Mouse (Mus musculus) heart, postnatal 0 days (tissue): ENCODE data around the gene Taf6l. TPM values are rescaled to one million over a fixed set of nuclear protein-coding genes. Genes with fewer than 3 reads are reported as not detected.

ENCODE experiments used
- ATAC-seq: fragments of 200-750 bp; cut with Nextera tagmentation; 2 replicates; pipeline ENCODE4 v1.8.0; 2017; ENCODE audit warnings: low read depth, moderate number of reproducible peaks, moderate library complexity; ENCODE audit not compliant: insufficient read depth
- DNase-seq: peaks from one replicate; pipeline ENCODE4 v3.0.0-alpha.2; 2016; ENCODE audit warnings: low spot score
- H3K27ac ChIP-seq: fragments of 300-500 bp; sonication (generic); 2 replicates; pipeline ENCODE4 v1.5.1; 2014; ENCODE audit warnings: low read depth, mild to moderate bottlenecking
- H3K27me3 ChIP-seq: fragments of 300-500 bp; sonication (generic); 2 replicates; pipeline ENCODE4 v1.6.1; 2014; ENCODE audit warnings: low read length, mixed read lengths; ENCODE audit not compliant: control insufficient read depth, insufficient read depth
- H3K36me3 ChIP-seq: fragments of 300-500 bp; sonication (generic); replicated peaks from 2 replicates; pipeline ENCODE4 v1.6.1; 2014; ENCODE audit warnings: low read length, mixed read lengths; ENCODE audit not compliant: control insufficient read depth, insufficient read depth
- H3K4me1 ChIP-seq: fragments of 300-500 bp; sonication (generic); 2 replicates; pipeline ENCODE4 v1.6.1; 2014; ENCODE audit warnings: antibody characterized with exemption; ENCODE audit not compliant: control insufficient read depth, insufficient read depth
- H3K4me2 ChIP-seq: fragments of 300-500 bp; sonication (generic); 2 replicates; pipeline ENCODE4 v1.6.1; 2014; ENCODE audit warnings: low read depth, mild to moderate bottlenecking, low read length, moderate library complexity
- H3K4me3 ChIP-seq: fragments of 300-500 bp; sonication (generic); 2 replicates; pipeline ENCODE4 v1.5.1; 2014; ENCODE audit warnings: low read depth, low read length
- H3K9ac ChIP-seq: fragments of 300-500 bp; sonication (generic); replicated peaks from 2 replicates; pipeline ENCODE4 v1.6.1; 2014; ENCODE audit warnings: low read depth, low read length, mixed read lengths
- H3K9me3 ChIP-seq: fragments of 300-500 bp; sonication (generic); replicated peaks from 2 replicates; pipeline ENCODE4 v1.6.1; 2016; ENCODE audit warnings: low read length; ENCODE audit not compliant: control insufficient read depth
- CTCF ChIP-seq: IDR thresholded peaks from 2 replicates; pipeline ENCODE4 v1.5.1; 2016; ENCODE audit warnings: antibody characterized with exemption, control low read depth, low read depth
- EP300 ChIP-seq: IDR thresholded peaks from 2 replicates; pipeline ENCODE4 v1.6.1; 2016; ENCODE audit warnings: antibody characterized with exemption, low read depth
- WGBS: fragments of 180-500 bp; shearing (Covaris S2); extraction: QIAGEN DNeasy Blood & Tissue Kit; methylation state at CpG from one replicate; pipeline ENCODE4 v1.1.7; 2014; 5-methylcytosine and 5-hydroxymethylcytosine counted together
- polyA plus RNA-seq: library from polyadenylated mRNA; unstranded; fragments of >200 nt; fragmentation: Nextera tagmentation; extraction: Ambion mirVana; gene quantifications from 2 replicates; pipeline ENCODE4 v1.2.1, GENCODE M21; 2015
- total RNA-seq: library from RNA; depleted of rRNA; stranded (reverse); fragments of >200 nt; gene quantifications from 2 replicates; pipeline ENCODE4 v1.2.3, GENCODE M21; 2014; ENCODE audit warnings: low replicate concordance

Gene Taf6l
- total and polyA plus RNA-seq, 2 experiments from 2014 or later, result 12.8 to 14.9 TPM

DNA sequence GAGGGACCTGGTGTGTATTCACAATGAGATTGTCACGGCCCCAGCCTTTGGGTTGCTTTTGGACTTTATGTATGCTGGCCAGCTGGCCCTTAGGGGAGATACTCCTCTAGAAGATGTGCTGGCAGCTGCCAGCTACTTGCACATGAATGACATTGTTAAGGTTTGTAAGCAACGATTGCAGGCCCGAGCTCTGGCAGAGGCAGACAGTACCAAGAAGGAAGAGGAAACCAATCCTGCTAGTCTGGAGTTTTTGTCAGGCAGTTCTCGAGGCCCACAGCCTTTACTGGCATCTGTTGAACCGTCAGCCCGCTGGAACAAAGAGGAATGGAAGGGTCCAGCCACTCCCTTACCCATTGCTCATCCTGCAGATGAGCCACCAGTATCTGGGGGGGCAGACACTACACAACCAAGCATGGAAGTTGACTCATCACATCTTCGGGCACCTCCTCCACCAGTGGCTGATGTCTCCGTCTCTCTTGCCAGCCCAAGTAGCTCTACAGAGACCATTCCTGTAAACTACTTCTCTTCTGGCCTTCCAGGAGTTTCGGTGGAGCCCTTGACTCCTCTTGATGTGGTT lies 17.1 kb upstream of the Taf6l start:
- WGBS, result 88% methylated on average over 9 of the region's 9 CpGs
- TF ChIP-seq EP300 (no peak), CTCF (no peak)
- no peak overlapping the region for H3K9ac ChIP-seq

DNA sequence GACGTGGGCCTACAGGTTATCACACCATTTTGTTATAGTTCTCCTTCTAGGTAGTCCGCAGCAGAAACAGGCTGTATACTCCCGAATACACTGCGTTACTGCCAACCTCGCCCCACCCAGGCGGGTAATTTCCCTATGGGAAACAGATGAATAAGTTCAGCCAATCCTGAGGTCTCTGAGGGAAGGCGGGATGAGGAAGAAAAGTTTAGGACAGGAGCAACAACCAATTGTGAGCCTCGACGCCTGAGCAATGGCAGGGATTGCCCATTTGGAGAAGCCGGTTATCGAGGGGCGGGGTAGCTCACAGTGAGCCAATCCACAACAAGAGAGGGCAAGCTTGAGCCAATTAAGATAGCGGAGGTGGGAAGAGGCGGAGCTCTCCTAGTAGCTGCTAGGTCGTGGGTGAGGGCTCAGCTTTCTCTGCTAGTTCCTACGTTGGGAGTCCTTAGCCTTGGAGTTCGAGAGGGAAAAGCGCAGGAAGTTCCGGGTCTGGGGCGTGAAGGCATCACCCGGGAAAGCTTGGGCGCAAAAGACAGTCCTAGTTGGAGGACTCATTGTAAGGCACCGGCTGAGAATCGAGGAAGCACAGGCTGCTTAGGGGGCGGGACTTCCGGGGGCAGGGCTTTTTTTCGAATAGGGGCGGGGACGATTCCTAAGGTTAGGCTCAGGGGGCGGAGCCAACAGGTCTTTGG lies 16.1 kb upstream of the Taf6l start, which contains the start of gene Zbtb3:
Gene Zbtb3 (plus strand): TSS at position 426 of the 692 bp plus-strand sequence.
- under 1% methylated on average over 30 of the region's 30 CpGs for WGBS

More for the DNA sequence above, 17.1 kb upstream of the Taf6l start:
- DNase-seq (no peak), ATAC-seq (no peak)
- Histone ChIP-seq H3K4me3 (no peak overlapping the region), H3K4me1 (peaks cover 9% of the 10 kb centered on the region; the same call in 1 of the 2 replicates), H3K27me3 (no peaks in the 10 kb centered on the region), H3K27ac (no peak overlapping the region), H3K36me3 (peaks cover 19% of the 10 kb centered on the region; the same call in 1 of the 2 replicates), H3K9me3 (no peaks in the 10 kb centered on the region), H3K4me2 (peak overlapping the region; percentile 73; the same call in 1 of the 2 replicates)

DNA sequence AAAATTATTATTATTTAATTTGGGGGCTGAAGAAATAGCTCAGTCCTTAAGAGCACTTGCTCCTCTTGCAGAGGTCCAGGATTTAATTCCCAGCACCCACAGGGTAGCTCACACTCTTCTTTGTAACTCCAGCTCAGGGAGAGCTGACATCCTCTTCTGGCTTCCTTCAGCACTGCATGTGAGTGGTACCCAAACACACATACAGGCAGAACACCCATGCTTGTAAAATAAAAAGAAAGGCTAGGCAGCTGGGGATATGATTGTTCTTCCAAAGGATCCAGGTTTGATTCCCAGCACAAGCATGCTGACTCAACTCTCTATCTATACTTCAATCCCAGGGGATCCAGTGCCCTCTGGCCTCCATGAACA lies 12.7 kb upstream of the Taf6l start:
- DNase-seq, result no peak
- H3K4me2 ChIP-seq, result peak overlapping the region; percentile 76
- peak overlapping the region; percentile 73 for H3K27ac ChIP-seq
- H3K27me3 ChIP-seq, result no peaks in the 10 kb centered on the region
- peaks cover 20% of the 10 kb centered on the region for H3K36me3 ChIP-seq
- no peaks in the 10 kb centered on the region for H3K9me3 ChIP-seq
- no peak overlapping the region for H3K9ac ChIP-seq
- peak overlapping the region; percentile 71 for H3K4me3 ChIP-seq
- TF ChIP-seq EP300 (no peak), CTCF (no peak)
- no peak for ATAC-seq
- H3K4me1 ChIP-seq, result peaks cover 13% of the 10 kb centered on the region; the same call in 1 of the 2 replicates

More for the DNA sequence above, 16.1 kb upstream of the Taf6l start, which contains the start of gene Zbtb3:
- peak within 1 kb of the TSS; percentile 73 for H3K4me2 ChIP-seq
- peaks cover 18% of the 10 kb centered on the region; the same call in 1 of the 2 replicates for H3K36me3 ChIP-seq
- H3K9ac ChIP-seq, result peak within 1 kb of the TSS; percentile 40
- peak within 1 kb of the TSS; percentile 85 for H3K27ac ChIP-seq
- H3K4me3 ChIP-seq, result peak within 1 kb of the TSS; percentile 63
- no peaks in the 10 kb centered on the region for H3K9me3 ChIP-seq
- DNase-seq, result peak; percentile 99
- H3K4me1 ChIP-seq, result peaks cover 13% of the 10 kb centered on the region; the same call in 1 of the 2 replicates
- peak; percentile 97 for ATAC-seq
- TF ChIP-seq EP300 (no peak), CTCF (no peak)
- no peaks in the 10 kb centered on the region for H3K27me3 ChIP-seq

DNA sequence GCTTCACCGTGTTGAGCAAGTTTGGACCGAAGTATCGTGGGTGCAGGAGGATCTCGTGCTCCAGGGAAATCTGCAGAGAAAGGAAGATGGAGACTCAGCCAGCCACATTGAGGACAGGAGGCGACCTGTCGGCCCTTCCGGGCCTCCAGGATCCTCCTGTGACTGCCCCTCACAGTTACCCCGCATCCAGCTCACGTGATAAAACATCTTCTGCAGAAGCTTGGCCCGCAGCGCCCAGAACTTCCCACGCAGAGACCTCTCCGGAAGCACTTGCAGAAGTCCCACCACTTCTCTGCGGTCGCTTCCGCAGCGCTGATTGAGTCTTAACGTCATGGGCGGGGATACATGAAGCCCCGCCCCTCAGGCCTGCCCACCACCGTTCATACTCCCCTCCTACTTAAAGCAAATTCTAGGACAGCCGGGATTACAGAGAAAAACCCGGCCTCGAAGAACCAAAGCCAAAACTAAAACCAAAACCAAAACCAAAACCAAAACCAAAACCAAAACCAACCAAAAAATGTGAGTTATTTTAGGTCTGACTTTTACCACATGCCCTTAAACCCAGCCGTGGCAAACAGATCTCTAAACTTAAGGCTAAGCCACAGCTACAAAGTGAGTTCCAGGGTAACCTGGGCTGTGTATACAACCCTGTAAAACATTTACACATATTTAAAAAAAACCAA lies 12.2 kb upstream of the Taf6l start, which contains the start of gene Polr2g:
Gene Polr2g (minus strand): TSS at position 314 of the 683 bp plus-strand sequence.
- peak within 1 kb of the TSS; percentile 76 for H3K4me2 ChIP-seq
- ATAC-seq (peak; percentile 78), DNase-seq (peak; percentile 96)
- peak within 1 kb of the TSS; percentile 73 for H3K27ac ChIP-seq
- TF ChIP-seq EP300, result peak; percentile 20; the same call in 1 of the 2 replicates
- TF ChIP-seq CTCF, result no peak
- H3K4me3 ChIP-seq, result peak within 1 kb of the TSS; percentile 71
- H3K9me3 ChIP-seq, result no peaks in the 10 kb centered on the region
- peaks cover 13% of the 10 kb centered on the region; the same call in 1 of the 2 replicates for H3K4me1 ChIP-seq
- H3K36me3 ChIP-seq, result peaks cover 25% of the 10 kb centered on the region
- 1% methylated on average over 25 of the region's 25 CpGs for WGBS
- peak within 1 kb of the TSS; percentile 68 for H3K9ac ChIP-seq
- no peaks in the 10 kb centered on the region for H3K27me3 ChIP-seq

DNA sequence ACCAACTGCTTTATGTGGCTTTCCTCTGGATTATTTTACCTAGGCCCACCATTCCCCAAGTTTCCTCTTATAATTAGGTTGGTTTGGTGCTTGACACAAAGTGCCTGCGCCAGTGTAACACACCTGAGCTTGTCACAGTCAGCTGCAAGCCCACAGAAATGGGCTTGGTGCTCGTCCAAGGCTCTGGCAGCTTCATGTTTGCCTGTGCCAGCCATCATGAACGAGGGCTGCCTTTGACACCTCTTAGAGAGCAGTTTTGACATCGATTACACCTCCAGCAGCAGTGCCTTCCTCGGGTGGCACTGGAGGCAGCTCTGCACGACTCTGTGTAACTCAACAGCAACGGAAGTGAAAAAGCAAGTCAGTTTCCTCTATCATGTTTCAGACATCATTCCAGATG lies 4.0 kb upstream of the Taf6l start:
- Histone ChIP-seq H3K4me3 (no peak overlapping the region), H3K4me2 (no peak overlapping the region), H3K9me3 (no peaks in the 10 kb centered on the region), H3K36me3 (peaks cover 29% of the 10 kb centered on the region), H3K27me3 (no peaks in the 10 kb centered on the region), H3K9ac (no peak overlapping the region), H3K27ac (no peak overlapping the region), H3K4me1 (no peaks in the 10 kb centered on the region; the same call in 1 of the 2 replicates)
- 74% methylated on average over 7 of the region's 7 CpGs for WGBS
- no peak for ATAC-seq
- TF ChIP-seq EP300 (no peak), CTCF (no peak)
- DNase-seq, result no peak
